Mouse (Mus musculus) myocyte (in vitro differentiated cells): ENCODE measurements around the gene Btbd19. TPM values are rescaled to one million over a fixed set of nuclear protein-coding genes. Genes with fewer than 3 reads are reported as not detected.
A peak's percentile ranks its signal among the peaks of the same experiment; 100 is the strongest.

Experiments used
- H3K27me3 ChIP-seq: one replicate; pipeline ENCODE4 v1.6.1; 2011; ENCODE audit not compliant: control insufficient read depth, insufficient read depth, insufficient read length
- H3K36me3 ChIP-seq: one replicate; pipeline ENCODE4 v1.6.1; 2011; ENCODE audit not compliant: control insufficient read depth, insufficient read depth
- H3K4me2 ChIP-seq: one replicate; pipeline ENCODE4 v1.6.1; 2011; ENCODE audit warnings: low read depth, control low read depth
- H3K4me3 ChIP-seq: one replicate; pipeline ENCODE4 v1.5.1; 2011; ENCODE audit warnings: mild to moderate bottlenecking, control low read depth, moderate library complexity
- H3K79me2 ChIP-seq: one replicate; pipeline ENCODE4 v1.6.1; 2011; ENCODE audit not compliant: control insufficient read depth, insufficient read depth
- H3ac ChIP-seq: one replicate; pipeline ENCODE4 v1.6.1; 2011; ENCODE audit not compliant: control insufficient read depth, insufficient read length
- CEBPB ChIP-seq: IDR thresholded peaks from 2 replicates; pipeline ENCODE4 v1.6.1; 2011; ENCODE audit warnings: mild to moderate bottlenecking, moderate library complexity; ENCODE audit not compliant: poor library complexity, insufficient read depth, severe bottlenecking
- E2F4 ChIP-seq: IDR thresholded peaks from one replicate; pipeline ENCODE4 v1.6.1; 2011; ENCODE audit warnings: mild to moderate bottlenecking, control low read depth, moderate library complexity; ENCODE audit not compliant: insufficient read depth
- MAX ChIP-seq: IDR thresholded peaks from one replicate; pipeline ENCODE4 v1.6.1; 2011; ENCODE audit warnings: low read depth, mild to moderate bottlenecking, control low read depth
- MYOD1 ChIP-seq, 3 experiments: IDR thresholded peaks; one replicate each; pipeline ENCODE4 v1.6.1; 2011; ENCODE audit warnings: control low read depth in 2 of 3, low read depth in 2 of 3, mild to moderate bottlenecking in 2 of 3, moderate library complexity in 1 of 3; ENCODE audit not compliant: insufficient read length in 2 of 3, control insufficient read depth in 1 of 3
- MYOG ChIP-seq, 3 experiments: IDR thresholded peaks; one replicate each; pipeline ENCODE4 v1.6.1; 2011; ENCODE audit warnings: control low read depth in 2 of 3, low read depth in 2 of 3, mild to moderate bottlenecking in 2 of 3; ENCODE audit not compliant: insufficient read length in 2 of 3, control insufficient read depth in 1 of 3, insufficient read depth in 1 of 3
- POLR2A ChIP-seq: IDR thresholded peaks from one replicate; pipeline ENCODE4 v1.6.1; 2011; ENCODE audit warnings: low read depth, mild to moderate bottlenecking, control low read depth, moderate library complexity; ENCODE audit not compliant: insufficient read length
- POLR2AphosphoS2 ChIP-seq: IDR thresholded peaks from one replicate; pipeline ENCODE4 v1.6.1; 2011; ENCODE audit warnings: low read depth, control low read depth; ENCODE audit not compliant: insufficient read length
- REST ChIP-seq: IDR thresholded peaks from one replicate; pipeline ENCODE4 v1.6.1; 2011; ENCODE audit warnings: mild to moderate bottlenecking, control low read depth, moderate library complexity; ENCODE audit not compliant: insufficient read depth, insufficient read length
- SRF ChIP-seq: IDR thresholded peaks from one replicate; pipeline ENCODE4 v1.6.1; 2011; ENCODE audit warnings: low read depth; ENCODE audit not compliant: control insufficient read depth, insufficient read length
- TCF12 ChIP-seq: IDR thresholded peaks from one replicate; pipeline ENCODE4 v1.6.1; 2011; ENCODE audit warnings: mild to moderate bottlenecking, control low read depth; ENCODE audit not compliant: poor library complexity, insufficient read depth, severe bottlenecking
- TCF3 ChIP-seq: IDR thresholded peaks from one replicate; pipeline ENCODE4 v1.6.1; 2011; ENCODE audit warnings: low read depth, control low read depth; ENCODE audit not compliant: insufficient read length
- USF1 ChIP-seq: IDR thresholded peaks from one replicate; pipeline ENCODE4 v1.6.1; 2011; ENCODE audit warnings: low read depth, mild to moderate bottlenecking, control low read depth, moderate library complexity
- polyA plus RNA-seq: library from polyadenylated mRNA; unstranded; fragments of >200 nt; fragmentation: generic; extraction: Trizol; gene quantifications from one replicate; pipeline ENCODE4 v1.2.1, GENCODE M21; 2012; ENCODE audit warnings: missing spikeins

Gene Btbd19
- polyA plus RNA-seq, 1 experiment: 20.2 TPM

DNA sequence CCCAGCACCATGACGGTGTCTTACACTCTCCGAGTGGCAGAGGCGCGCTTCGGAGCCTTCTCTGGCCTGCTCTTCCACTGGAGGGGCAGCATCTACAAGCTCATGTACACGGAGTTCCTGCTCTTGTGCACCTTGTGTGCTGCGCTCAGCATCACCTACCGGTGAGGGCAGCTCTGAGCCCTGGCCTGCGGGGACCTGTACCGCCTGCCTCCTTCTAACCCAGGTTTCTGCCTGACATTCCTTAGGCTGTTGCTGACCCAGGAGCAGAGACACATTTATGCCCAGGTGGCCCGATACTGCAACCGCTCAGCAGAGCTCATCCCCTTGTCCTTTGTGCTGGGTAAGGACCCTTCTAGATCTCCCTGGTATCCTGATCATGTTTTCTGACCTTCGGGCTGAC, 19.7 kb upstream of the Btbd19 start:
- Histone ChIP-seq H3ac (no peak overlapping the region), H3K4me2 (no peak overlapping the region), H3K27me3 (no peaks in the 10 kb centered on the region), H3K36me3 (peaks cover under 1% of the 10 kb centered on the region), H3K4me3 (no peak overlapping the region), H3K79me2 (no peaks in the 10 kb centered on the region)
- TF ChIP-seq SRF (no peak), TCF12 (no peak), TCF3 (no peak), USF1 (no peak), MAX (no peak), CEBPB (no peak), E2F4 (no peak), REST (no peak), MYOG (IDR thresholded peaks at IDR 0.05; ENCODE audit: control insufficient read depth in 1 of 3, insufficient read depth in 1 of 3, insufficient read length in 2 of 3, low read depth in 2 of 3) (no peak)

DNA sequence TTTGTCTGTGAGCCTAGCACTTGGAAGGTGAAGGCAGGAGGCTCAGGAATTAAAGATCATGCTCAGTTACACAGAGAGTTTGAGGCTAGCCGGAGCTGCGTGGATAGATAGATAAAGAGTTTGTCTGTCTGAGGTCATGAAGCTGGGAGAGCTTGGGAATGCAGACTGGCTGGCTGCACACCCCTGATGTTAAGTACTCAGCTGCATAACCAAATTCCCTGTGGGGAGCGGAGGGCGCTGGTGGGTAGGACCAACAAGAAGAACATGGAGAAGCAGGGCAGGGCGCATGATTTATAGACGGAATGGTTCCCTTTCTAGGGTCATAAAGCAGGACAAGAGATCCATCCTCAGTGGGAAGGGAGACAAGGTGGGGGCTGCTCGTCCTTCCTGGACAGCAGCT, 17.5 kb upstream of the Btbd19 start:
- no peaks in the 10 kb centered on the region for H3K27me3 ChIP-seq
- no peaks in the 10 kb centered on the region for H3K79me2 ChIP-seq
- H3K36me3 ChIP-seq: no peaks in the 10 kb centered on the region
- no peak overlapping the region for H3K4me3 ChIP-seq
- no peak overlapping the region for H3ac ChIP-seq
- no peak for TF ChIP-seq TCF3
- no peak for TF ChIP-seq E2F4
- no peak for TF ChIP-seq MYOG (IDR thresholded peaks at IDR 0.05; ENCODE audit: control insufficient read depth in 1 of 3, insufficient read depth in 1 of 3, insufficient read length in 2 of 3, low read depth in 2 of 3)
- no peak for TF ChIP-seq MYOD1 (IDR thresholded peaks at IDR 0.05; ENCODE audit: control insufficient read depth in 1 of 3, insufficient read length in 2 of 3, low read depth in 2 of 3)
- TF ChIP-seq USF1: no peak
- no peak for TF ChIP-seq SRF
- no peak for TF ChIP-seq REST
- TF ChIP-seq TCF12: no peak
- no peak overlapping the region for H3K4me2 ChIP-seq

DNA sequence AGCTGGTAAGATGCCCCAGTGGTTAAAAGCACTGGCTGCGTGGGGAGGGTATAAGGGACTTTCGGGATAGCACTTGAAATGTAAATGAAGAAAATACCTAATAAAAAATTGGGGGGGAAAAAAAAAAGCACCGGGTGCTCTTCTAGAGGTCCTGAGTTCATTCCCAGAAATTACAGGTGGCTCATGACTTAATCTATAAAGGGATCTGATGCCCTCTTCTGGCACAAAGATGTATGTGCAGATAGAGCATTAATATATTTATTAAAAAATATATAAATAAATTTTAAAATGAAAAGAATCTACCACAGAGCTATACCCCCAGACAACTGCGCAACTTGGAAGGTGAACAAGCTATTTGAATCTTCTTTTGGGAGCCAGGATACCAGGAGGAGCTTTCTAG, 15.1 kb upstream of the Btbd19 start:
- Histone ChIP-seq H3ac (no peak overlapping the region), H3K27me3 (no peaks in the 10 kb centered on the region), H3K36me3 (no peaks in the 10 kb centered on the region), H3K4me2 (no peak overlapping the region), H3K4me3 (no peak overlapping the region), H3K79me2 (no peaks in the 10 kb centered on the region)
- TF ChIP-seq USF1: no peak
- TF ChIP-seq POLR2A: no peak
- no peak for TF ChIP-seq POLR2AphosphoS2
- TF ChIP-seq MYOD1 (IDR thresholded peaks at IDR 0.05; ENCODE audit: control insufficient read depth in 1 of 3, insufficient read length in 2 of 3, low read depth in 2 of 3): no peak
- TF ChIP-seq E2F4: no peak
- no peak for TF ChIP-seq CEBPB
- TF ChIP-seq MYOG (IDR thresholded peaks at IDR 0.05; ENCODE audit: control insufficient read depth in 1 of 3, insufficient read depth in 1 of 3, insufficient read length in 2 of 3, low read depth in 2 of 3): no peak
- no peak for TF ChIP-seq SRF
- no peak for TF ChIP-seq REST
- no peak for TF ChIP-seq TCF3
- no peak for TF ChIP-seq MAX
- TF ChIP-seq TCF12: no peak

DNA sequence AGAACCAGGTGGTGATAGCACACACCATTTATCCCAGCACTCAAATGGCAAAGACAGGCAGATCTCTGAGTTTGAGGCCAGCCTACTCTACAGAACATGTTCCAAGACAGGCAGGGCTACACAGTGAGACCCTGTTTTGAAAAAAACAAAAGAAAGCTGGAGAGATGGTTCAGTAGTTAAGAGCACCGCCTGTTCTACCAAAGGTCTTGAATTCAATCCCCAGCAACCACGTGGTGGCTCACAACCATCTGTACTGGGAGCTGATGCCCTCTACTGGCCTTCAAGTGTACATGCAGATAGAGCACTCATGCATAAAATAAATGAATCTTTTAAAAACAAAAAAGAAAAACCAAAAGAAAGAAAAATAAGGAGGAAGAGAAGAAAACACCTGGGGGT, 13.7 kb upstream of the Btbd19 start:
- TF ChIP-seq REST: no peak
- peak; percentile 80 for TF ChIP-seq MAX
- peak; percentile 95 for TF ChIP-seq USF1
- TF ChIP-seq CEBPB: no peak
- H3K36me3 ChIP-seq: no peaks in the 10 kb centered on the region
- no peak overlapping the region for H3K4me3 ChIP-seq
- H3K79me2 ChIP-seq: no peaks in the 10 kb centered on the region
- no peak overlapping the region for H3ac ChIP-seq
- H3K4me2 ChIP-seq: peak overlapping the region; percentile 15
- H3K27me3 ChIP-seq: no peaks in the 10 kb centered on the region

DNA sequence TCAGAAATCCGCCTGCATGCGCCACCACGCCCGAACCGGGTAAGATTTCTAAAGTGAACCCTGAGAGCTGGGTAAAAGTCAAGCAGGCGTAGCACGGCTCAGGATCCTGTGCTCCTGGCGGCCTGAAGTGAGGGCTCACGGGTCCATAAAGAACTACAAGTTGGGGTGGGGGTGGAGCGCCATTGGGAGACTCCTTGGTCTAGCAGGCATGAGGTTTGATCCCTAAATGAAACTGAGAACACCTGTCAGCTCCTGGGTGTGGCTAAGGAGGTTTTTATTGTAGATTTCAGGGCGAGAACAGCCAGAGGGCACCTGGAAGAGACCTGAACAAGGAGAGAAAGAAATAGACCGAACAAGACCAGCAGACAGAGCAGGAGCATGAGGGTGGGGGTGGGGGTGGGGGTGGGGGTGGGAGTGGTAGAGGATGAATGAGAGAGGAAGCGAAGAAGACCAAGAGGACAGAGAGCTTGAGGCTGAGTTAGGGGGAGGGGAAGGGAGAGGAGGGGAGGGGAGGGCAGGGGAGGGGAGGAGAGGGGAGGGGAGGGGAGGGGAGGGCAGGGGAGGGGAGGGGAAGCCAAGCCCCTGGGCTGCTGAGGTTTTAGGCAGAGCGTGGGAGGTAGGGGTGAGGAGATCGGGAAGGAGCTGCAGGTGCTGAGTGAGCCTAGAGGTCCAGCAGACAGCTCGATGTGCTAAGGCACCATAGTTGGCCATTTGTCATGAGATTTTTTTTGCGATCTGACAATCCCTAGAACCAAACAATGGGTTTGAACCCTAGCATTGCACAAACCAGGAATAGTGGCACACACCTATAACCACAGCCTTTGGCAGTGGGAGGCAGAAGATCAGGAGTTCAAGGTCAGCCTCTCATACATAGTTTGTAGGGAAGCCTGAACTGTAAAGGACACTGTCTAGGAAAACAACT, 13.0 kb upstream of the Btbd19 start:
- Histone ChIP-seq H3K4me3 (no peak overlapping the region), H3K4me2 (peak overlapping the region; percentile 15), H3K79me2 (no peaks in the 10 kb centered on the region), H3ac (no peak overlapping the region), H3K27me3 (no peaks in the 10 kb centered on the region), H3K36me3 (no peaks in the 10 kb centered on the region)
- no peak for TF ChIP-seq REST
